Mouse (Mus musculus) liver, embryonic 14.5 days (tissue): Measurements from ENCODE around the gene Lat.

Experiments
- CTCF ChIP-seq: IDR thresholded peaks from 2 replicates; pipeline ENCODE4 v1.5.1; 2016; ENCODE audit warnings: antibody characterized with exemption, low read depth, control low read depth
- EP300 ChIP-seq: IDR thresholded peaks from 2 replicates; pipeline ENCODE4 v1.6.1; 2016; ENCODE audit warnings: antibody characterized with exemption, low read depth

DNA sequence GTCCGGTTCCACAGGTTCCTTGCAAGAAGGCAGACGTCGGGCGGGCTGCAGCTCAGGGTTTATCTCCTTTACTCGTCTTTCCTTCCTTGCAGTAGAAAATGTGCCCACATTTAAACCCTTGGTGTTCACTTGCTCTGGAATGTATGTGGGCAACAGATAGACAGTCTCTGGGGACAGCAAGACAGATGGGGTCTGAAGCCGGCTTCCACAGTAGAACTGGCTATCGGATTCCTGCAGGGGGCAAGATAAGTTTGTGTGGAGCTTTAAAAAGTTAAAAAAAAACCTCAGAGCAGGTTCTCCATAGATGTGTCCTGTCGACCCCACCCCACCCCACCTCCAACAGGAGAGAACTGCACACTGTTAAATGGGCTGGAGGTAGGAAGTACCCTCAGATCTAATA, 21.1 kb downstream of the Lat start:
- TF ChIP-seq CTCF (no peak), EP300 (peak; percentile 52)
